Mouse (Mus musculus) heart, adult 18-20 months (tissue): ENCODE data around the gene Tia1. TPM values are rescaled to one million over a fixed set of nuclear protein-coding genes. Genes with fewer than 3 reads are reported as not detected.
"Not testable (repeated sequence)": the region's sequence is repeated elsewhere in the genome, so short reads cannot be mapped to it uniquely, and the experiment has no call there.

Experiments
- DNase-seq, 2 experiments: peaks; one replicate each; pipeline ENCODE4 v3.0.0; 2021 to 2022; ENCODE audit warnings: mixed read lengths in 1 of 2
- long read RNA-seq, 2 experiments: library from polyadenylated mRNA; stranded (forward); transcript quantifications; one replicate each; pipeline ENCODE4 v2.0.0; 2021
- total RNA-seq, 2 experiments: library from RNA; stranded (reverse); gene quantifications; 2 replicates each; pipeline ENCODE4 v1.2.3; 2021

Gene Tia1
- total RNA-seq, result 10 to 100 TPM; 17.2 to 19.3 TPM
- long read RNA-seq, experiment 1, full-length matches to known transcripts, result 12 of 13 reads
- long read RNA-seq, experiment 1, partial matches to known transcripts, result 0 of 13 reads
- long read RNA-seq, experiment 1, other reads (novel, unspliced or antisense), result 1 of 13 reads
- long read RNA-seq, experiment 2, partial matches to known transcripts, result 0 of 4 reads
- long read RNA-seq, experiment 2, other reads (novel, unspliced or antisense), result 2 of 4 reads

- DNase-seq, result peak; percentile 95 to 99
Observed at GRCm38 (mm10) chr6:86404100-86404861, at the start of gene Tia1. TSS of gene Tia1 (plus strand) at chr6:86404219.

DNA sequence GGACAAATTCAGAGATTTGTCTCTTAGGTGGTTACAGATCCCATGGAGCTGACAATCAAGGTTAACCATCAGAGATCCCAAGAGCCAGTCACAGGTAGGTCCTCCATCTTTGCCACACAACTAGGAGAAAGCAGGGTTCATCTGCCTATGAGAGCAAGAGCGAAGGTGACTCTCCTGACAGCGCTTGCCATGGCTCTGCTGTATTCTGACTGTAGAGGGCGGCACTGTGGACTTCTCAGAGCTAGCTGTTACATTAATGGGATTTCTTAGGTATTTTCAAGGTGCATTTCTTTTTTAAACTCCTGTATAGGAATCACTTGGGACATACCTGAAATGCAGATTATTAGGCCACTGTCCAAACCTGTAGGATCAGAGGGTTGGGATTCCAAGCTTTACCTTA, 49.1 kb upstream of the Tia1 start:
- DNase-seq, result no peak

- DNase-seq, result no peak
Observed at GRCm38 (mm10) chr6:86356956-86357355, 47.1 kb upstream of the Tia1 start.

DNA sequence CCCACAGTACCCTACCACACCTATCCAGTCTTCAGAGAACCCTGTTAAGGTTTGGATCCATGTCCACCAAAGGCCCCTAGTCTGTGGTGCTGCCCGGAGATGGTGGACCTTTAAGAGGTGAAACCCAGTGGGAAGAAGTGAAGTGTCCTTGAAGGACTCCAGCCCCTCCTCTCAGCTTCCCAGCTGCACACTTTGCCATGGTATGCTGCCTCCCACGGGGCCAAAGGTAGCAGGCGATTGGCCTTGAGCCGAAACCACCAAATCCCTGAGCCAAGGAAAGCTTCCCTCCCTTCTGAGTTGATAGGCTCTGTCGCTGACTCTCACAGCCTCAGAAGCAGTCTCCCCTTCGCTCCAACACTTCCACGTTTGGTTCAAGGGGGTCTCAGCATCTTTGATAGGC, 43.3 kb upstream of the Tia1 start:
- no peak for DNase-seq

DNA sequence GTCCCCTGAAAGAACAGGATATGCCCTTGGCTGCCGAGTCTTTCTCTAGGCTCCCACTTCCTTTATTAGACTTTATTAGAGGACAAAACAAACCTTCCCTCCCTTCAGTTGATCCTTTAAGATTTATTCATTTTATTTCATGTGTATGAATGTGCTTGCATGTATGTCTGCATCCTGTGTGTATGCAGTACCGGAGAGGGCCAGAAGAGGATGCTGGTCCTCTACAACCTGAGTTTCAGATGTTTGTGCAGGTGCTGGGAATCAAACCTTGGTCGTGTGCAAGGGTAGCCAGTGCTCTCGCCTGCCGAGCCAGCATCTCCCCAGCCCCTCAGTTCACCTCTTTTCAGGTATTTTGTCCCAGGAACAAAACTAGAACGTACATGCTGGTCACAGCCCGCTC, 42.6 kb upstream of the Tia1 start:
- DNase-seq, result no peak

DNA sequence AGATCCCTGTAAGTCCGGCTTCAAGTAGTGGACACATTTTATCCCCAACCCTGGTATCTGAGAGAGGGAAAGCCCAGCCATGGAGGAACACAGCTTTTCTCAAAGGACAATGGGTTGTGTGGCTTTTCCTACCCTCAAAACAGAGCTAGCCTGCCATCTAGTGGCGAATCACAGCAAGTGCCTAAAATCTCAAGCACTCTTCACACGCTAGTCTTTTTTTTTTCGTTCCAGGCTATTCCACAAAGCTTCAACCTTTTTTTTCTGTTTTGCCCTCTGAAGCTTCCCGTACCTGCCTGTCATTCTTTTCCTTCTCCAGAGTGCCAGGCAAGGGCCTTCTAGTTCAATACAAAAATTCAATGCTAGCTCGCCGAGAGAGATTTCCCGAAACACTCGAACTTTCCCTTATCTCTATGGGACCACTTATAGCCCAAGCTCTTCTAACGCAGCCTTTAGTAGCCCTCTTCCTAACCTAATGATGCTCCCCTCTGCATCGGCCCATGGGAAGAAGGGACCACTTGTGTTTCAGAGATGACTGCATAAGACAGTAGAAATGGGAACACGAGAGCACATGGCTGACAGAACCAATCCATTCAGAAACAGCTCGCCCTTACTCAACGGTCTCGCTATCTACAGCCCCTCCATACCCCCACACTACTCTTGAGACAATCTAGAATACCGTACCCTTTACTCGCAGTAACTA, 39.4 kb upstream of the Tia1 start:
- DNase-seq, result peak; percentile 81 to 90

GRCm38 (mm10) chr6:86365371-86366124, 38.5 kb upstream of the Tia1 start, which contains the start of gene Fam136a:
TSS of gene Fam136a (plus strand) at chr6:86365646.
- DNase-seq, result peak; percentile 97 to 98

DNA sequence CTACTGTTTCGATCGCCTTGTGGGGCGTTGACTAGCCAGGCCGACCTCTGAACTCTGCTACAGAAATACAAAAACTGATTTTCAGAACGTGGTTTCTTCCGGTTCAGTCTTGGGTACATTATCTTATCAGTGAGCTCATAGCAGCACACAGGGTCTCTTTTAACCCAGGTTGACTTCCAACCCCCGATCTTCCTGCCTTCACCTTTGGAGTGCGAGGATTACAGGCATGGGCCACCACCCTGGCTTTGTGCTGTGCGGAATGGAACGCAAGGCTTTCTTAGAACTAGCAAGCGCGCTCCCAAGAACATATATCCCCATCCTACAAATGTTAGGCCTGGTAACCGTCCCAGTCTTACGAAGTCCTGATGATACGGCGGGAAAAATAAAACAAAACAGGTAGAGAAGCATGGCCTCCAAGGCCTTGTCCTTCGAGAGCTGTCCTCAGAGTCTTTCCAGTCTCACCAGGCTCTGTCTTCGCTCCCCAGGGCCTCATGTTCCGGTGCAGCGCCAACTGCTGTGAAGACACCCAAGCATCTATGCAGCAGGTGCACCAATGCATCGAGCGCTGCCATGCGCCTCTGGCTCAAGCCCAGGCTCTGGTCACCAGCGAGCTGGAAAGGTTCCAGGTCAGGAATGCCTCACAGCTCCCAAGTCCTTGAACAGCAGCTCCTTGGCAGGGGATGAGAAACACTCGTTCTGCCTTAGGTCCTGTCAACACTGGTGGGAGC, 37.7 kb upstream of the Tia1 start:
- DNase-seq, result peak; percentile 62 to 65

DNA sequence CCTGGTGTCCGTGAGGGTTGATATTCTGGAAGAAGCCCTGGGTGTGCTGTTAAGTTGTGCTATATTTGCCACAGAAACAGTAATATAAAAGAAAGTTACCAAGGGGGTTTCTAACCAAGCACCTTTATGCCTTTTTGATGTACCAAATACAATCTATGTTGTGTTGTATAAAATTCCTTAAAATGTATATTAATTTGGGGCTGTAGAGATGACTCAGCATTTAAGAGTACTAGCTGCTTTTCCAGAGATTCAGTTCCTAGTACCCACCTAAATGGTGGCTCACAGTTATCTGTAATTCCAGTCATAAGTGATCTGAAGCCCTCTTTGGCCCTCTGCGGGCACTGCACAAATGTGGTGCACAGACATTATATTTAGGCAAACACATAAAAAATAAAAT, 37.2 kb upstream of the Tia1 start:
- DNase-seq, result no peak

DNA sequence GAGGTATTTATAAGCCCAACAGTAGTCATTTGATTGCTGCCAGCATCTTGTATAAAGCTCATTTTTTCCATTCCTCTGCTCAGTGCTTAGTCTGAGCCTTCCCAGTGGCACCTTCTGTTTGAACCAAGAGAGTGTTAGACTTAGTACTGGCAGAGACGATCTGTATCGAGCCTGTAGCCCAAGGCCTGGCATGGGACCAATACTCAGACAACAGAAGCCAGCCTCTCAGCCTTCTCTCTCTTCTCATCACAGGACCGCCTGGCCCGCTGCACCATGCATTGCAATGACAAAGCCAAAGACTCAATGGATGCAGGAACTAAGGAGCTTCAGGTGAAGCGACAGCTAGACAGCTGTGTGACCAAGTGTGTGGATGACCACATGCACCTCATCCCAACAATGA, 35.5 kb upstream of the Tia1 start:
- no peak for DNase-seq

DNA sequence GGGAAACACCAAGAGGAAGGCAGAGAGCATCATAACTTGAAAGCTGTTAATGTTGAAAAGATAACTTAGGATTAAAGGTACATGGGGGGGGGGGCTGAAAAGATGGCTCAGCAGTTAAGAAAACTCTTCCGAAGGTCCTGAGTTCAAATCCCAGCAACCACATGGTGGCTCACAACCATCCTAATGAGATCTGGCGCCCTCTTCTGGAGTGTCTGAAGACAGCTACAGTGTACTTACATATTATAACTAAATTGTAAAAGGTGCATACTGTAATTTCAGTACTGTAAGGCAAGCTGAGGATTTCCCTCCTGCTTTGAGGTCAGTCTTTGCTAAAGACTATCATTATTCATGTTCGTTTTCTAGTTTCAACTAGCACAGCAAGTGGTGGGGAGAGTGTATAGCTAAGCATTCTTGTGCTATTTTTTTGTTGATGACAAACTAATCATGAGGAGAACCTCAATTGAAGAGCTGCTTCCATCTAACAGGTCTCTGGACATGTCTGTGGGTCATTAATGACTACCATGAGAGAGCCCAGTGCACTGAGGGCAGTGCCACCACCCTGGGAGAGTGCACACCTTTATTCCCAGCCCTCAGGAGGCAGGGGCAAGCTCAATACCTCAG, 33.8 kb upstream of the Tia1 start:
- no peak for DNase-seq

DNA sequence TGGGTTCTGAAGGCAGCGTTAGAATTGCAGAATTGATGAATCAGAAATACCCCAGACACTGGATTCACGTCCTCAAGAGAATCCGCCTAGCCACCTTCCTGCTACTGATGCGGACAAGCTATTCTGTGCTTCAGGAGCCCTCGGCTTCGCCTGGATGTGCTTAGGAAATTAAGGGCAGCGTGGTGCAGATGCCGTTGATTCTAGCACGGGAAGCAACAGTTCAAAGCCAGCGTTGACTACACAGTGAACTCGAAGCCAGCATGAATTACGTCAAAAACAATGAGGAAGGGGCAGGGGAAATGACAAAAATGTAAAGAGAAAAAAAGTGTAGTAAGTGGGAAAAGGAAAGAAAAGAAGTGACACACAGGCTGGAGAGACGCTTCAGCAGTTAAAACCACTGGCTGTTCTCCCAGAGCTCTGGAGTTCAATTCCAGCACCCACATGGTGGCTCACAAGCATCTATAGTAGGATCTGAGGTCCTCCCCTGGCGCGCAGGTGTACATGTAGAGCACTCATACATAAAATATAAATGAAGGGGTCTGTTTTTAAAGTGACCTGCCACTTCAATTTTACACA, 33.2 kb upstream of the Tia1 start, which contains the start of gene Snrpg:
Gene Snrpg (plus strand): TSS at position 541 of the 576 bp plus-strand sequence.
- DNase-seq, result no peak

DNA sequence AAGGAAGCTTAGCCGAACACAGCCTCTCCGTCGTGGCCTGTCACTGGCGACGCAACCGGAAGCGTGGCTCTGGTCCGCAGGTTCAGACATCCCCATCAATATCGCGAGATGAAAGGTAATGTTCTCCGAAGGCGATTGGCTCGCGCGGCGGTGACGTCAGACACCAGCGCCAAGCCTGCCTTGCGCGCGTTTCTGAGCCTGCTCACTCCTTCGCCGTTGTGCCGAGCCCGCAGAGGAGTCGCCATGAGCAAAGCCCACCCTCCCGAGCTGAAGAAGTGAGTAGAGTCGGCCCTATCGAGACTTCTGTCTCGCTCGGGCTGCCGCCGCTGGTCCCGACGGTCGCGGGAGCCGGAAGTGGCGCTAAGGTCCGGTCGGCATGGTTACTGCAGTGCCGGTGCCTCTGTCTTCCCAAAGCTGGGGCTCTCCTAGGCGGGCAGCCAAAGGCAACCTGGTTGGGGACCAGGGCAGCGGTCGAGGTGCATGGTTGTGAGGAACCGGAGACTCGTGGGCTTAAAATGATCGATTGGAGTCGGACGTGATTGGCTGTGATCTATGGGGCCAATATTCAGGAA, 32.6 kb upstream of the Tia1 start:
- peak; percentile 97 for DNase-seq

GRCm38 (mm10) chr6:86371950-86372516, 32.0 kb upstream of the Tia1 start:
- DNase-seq, result no peak

- no peak for DNase-seq
Observed at GRCm38 (mm10) chr6:86373556-86373955, 30.5 kb upstream of the Tia1 start.

- no peak for DNase-seq
Observed at GRCm38 (mm10) chr6:86378341-86378740, 25.7 kb upstream of the Tia1 start.

DNA sequence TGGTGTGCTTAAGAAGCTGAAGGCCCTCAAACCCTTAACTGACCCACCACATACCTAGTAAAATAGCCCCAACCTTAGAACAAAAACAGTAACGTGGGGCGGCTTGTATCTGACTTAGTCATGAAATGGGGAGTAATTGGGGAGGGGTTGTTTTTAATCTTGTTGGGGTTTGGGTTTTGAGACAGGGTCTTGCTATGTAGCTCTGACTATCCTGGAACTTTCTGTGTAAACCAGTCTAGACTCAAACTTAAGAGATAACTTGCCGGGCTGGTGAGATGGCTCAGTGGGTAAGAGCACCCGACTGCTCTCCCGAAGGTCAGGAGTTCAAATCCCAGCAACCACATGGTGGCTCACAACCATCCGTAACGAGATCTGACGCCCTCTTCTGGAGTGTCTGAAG, 23.9 kb upstream of the Tia1 start:
- not testable (repeated sequence) for DNase-seq

DNA sequence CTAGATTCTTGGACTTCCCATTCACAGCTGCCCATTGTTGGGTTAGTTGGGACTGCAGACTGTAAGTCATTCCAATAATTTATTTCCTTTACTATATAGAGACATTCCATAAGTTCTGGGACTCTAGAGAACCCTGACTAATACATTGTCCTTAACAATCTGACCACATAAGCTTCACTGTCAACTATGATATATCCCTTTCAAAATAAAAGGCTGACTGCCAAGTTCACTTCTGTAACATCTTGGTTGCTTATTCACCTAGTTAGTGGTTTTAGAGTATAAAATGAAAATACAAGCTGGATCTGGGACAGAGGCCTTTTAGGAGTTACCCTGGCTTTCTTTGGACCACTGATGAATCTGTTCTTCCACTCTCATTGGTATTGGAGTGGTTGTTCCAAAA, 21.5 kb upstream of the Tia1 start:
- DNase-seq, result no peak

DNA sequence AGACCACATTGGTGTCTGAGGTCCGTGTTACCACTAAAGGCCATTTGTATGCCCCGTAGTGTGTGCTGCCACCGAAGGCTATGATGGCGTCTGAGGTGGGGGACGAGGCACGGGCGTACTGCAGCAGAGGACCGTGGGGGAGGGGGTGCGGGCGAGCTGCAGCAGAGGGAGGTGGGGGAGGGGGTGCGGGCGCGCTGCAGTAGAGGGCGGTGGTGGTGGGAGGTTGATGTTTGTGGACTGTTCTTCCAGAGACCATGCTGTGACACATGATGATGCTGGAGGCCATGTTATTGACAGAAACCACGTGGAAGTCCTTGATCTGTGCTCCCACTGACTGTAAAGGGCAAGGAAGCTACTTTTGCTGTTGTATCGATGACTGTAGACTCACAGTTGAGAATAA, 20.6 kb upstream of the Tia1 start:
- DNase-seq, result no peak

GRCm38 (mm10) chr6:86384692-86385091, 19.3 kb upstream of the Tia1 start:
- no peak for DNase-seq
